Mouse (Mus musculus) bone marrow macrophage, adult 2 months (primary cell): ENCODE data around the gene Slitrk5. TPM values are rescaled to one million over a fixed set of nuclear protein-coding genes. Genes with fewer than 3 reads are reported as not detected.

Source experiments
- H3K27ac ChIP-seq: 2 replicates; pipeline ENCODE4 v1.5.1; 2012; ENCODE audit warnings: low read depth, low read length; ENCODE audit not compliant: insufficient read depth
- H3K4me1 ChIP-seq: 2 replicates; pipeline ENCODE4 v1.6.1; 2012; ENCODE audit warnings: low read length; ENCODE audit not compliant: control insufficient read depth, insufficient read depth
- H3K4me3 ChIP-seq: 2 replicates; pipeline ENCODE4 v1.5.1; 2012; ENCODE audit warnings: mild to moderate bottlenecking, low read length, moderate library complexity; ENCODE audit not compliant: insufficient read depth
- CTCF ChIP-seq: IDR thresholded peaks from 2 replicates; pipeline ENCODE4 v1.5.1; 2012; ENCODE audit warnings: low read depth, mild to moderate bottlenecking, low read length, moderate library complexity
- POLR2A ChIP-seq: IDR thresholded peaks from 2 replicates; pipeline ENCODE4 v1.6.1; 2012; ENCODE audit warnings: mild to moderate bottlenecking, low read depth, low read length, borderline replicate concordance
- polyA plus RNA-seq: library from polyadenylated mRNA; stranded (reverse); fragments of >200 nt; gene quantifications from 2 replicates; pipeline ENCODE4 v1.2.4, GENCODE M21; 2012; ENCODE audit not compliant: missing spikeins, insufficient read depth, insufficient read length

Gene Slitrk5
- polyA plus RNA-seq, result not detected in 2 replicates

- TF ChIP-seq CTCF (peak; percentile 48), POLR2A (no peak)
- H3K4me1 ChIP-seq, result 0 out of 2 replicates have a peak, but pooled peaks cover 3% of the 10 kb centered on the region
- no peak within 1 kb of the TSS for H3K27ac ChIP-seq
- H3K4me3 ChIP-seq, result peak within 1 kb of the TSS; percentile 63
Observed at GRCm38 (mm10) chr14:111674664-111675147, at the start of gene Slitrk5. Gene Slitrk5, plus strand, starts transcription at chr14:111675097.

- no peak overlapping the region for H3K4me3 ChIP-seq
- TF ChIP-seq POLR2A (no peak), CTCF (no peak)
- H3K27ac ChIP-seq, result no peak overlapping the region
- 0 out of 2 replicates have a peak, but pooled peaks cover 3% of the 10 kb centered on the region for H3K4me1 ChIP-seq
Observed at GRCm38 (mm10) chr14:111672942-111673341, 2.0 kb upstream of the Slitrk5 start.

GRCm38 (mm10) chr14:111675211-111676165 lies 591 bp downstream of the Slitrk5 start:
- H3K4me3 ChIP-seq, result peak overlapping the region; percentile 63

GRCm38 (mm10) chr14:111676166-111676581 lies 1.3 kb downstream of the Slitrk5 start:
- TF ChIP-seq CTCF (no peak), POLR2A (no peak)
- 0 out of 2 replicates have a peak, but pooled peaks cover 3% of the 10 kb centered on the region for H3K4me1 ChIP-seq
- no peak overlapping the region for H3K27ac ChIP-seq
- H3K4me3 ChIP-seq, result peak overlapping the region; percentile 45

More at GRCm38 (mm10) chr14:111675211-111676165, 591 bp downstream of the Slitrk5 start:
- TF ChIP-seq CTCF (no peak), POLR2A (no peak)
- Histone ChIP-seq H3K27ac (no peak overlapping the region), H3K4me1 (0 out of 2 replicates have a peak, but pooled peaks cover 3% of the 10 kb centered on the region)

GRCm38 (mm10) chr14:111676851-111677291 lies 2.0 kb downstream of the Slitrk5 start:
- peak overlapping the region; percentile 27 for H3K4me3 ChIP-seq
- TF ChIP-seq POLR2A (no peak), CTCF (no peak)
- H3K4me1 ChIP-seq, result 0 out of 2 replicates have a peak, but pooled peaks cover 3% of the 10 kb centered on the region
- no peak overlapping the region for H3K27ac ChIP-seq

GRCm38 (mm10) chr14:111677361-111678070 lies 2.6 kb downstream of the Slitrk5 start:
- TF ChIP-seq POLR2A, result no peak
- TF ChIP-seq CTCF, result no peak

GRCm38 (mm10) chr14:111680271-111680670 lies 5.4 kb downstream of the Slitrk5 start:
- no peak overlapping the region for H3K27ac ChIP-seq
- TF ChIP-seq POLR2A, result no peak
- TF ChIP-seq CTCF, result no peak
- 0 out of 2 replicates have a peak, but pooled peaks cover 3% of the 10 kb centered on the region for H3K4me1 ChIP-seq
- no peak overlapping the region for H3K4me3 ChIP-seq

More at GRCm38 (mm10) chr14:111677361-111678070, 2.6 kb downstream of the Slitrk5 start:
- Histone ChIP-seq H3K27ac (no peak overlapping the region), H3K4me3 (no peak overlapping the region), H3K4me1 (0 out of 2 replicates have a peak, but pooled peaks cover 3% of the 10 kb centered on the region)

GRCm38 (mm10) chr14:111681092-111681708 lies 6.3 kb downstream of the Slitrk5 start:
- TF ChIP-seq CTCF (no peak), POLR2A (no peak)
- no peak overlapping the region for H3K27ac ChIP-seq
- H3K4me1 ChIP-seq, result 0 out of 2 replicates have a peak, but pooled peaks cover 3% of the 10 kb centered on the region
- peak overlapping the region; percentile 37 for H3K4me3 ChIP-seq

- TF ChIP-seq POLR2A (no peak), CTCF (no peak)
- Histone ChIP-seq H3K4me3 (peak overlapping the region; percentile 37), H3K4me1 (0 out of 2 replicates have a peak, but pooled peaks cover 3% of the 10 kb centered on the region), H3K27ac (no peak overlapping the region)
Observed at GRCm38 (mm10) chr14:111681773-111682172, 6.9 kb downstream of the Slitrk5 start.
